Mouse (Mus musculus): ENCODE measurements around the gene Ak2. TPM values are rescaled to one million over a fixed set of nuclear protein-coding genes. Genes with fewer than 3 reads are reported as not detected.
A peak's percentile ranks its signal among the peaks of the same experiment; 100 is the strongest.

The Ak2 gene
- total and polyA plus RNA-seq, 3 experiments, result 330 to 366 TPM; not detected in 1

DNA sequence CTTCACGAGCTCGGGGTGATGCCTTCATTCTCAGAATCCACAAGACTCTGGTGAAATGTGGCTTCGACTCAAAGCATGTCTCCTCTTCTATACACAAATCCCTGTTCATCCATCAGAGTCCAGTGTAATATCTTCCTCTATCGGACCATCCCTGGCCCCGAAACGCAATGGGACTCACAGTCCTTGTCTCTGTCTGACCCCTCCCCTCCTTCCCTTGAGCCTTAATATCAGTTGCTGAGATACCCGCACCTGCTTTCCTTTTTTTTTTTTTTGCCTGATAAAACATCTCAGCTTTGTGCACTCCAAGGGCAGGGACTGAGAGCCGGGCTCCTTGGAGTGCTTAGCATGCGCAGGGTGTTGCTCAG, 28.9 kb upstream of the Ak2 start:
- TF ChIP-seq ELF1 (IDR thresholded peaks at IDR 0.05; ENCODE audit: low read depth, low read length), result no peak
- TF ChIP-seq CHD1 (IDR thresholded peaks at IDR 0.05; ENCODE audit: low read depth, low read length), result no peak
- no peak for TF ChIP-seq GABPA (IDR thresholded peaks at IDR 0.05; ENCODE audit: low read depth, low read length)
- TF ChIP-seq RCOR1 (IDR thresholded peaks at IDR 0.05; ENCODE audit: low read depth, low read length), result no peak
- TF ChIP-seq MAZ (IDR thresholded peaks at IDR 0.05; ENCODE audit: low read depth, low read length), result no peak
- TF ChIP-seq TCF12 (IDR thresholded peaks at IDR 0.05; ENCODE audit: low read depth, low read length), result no peak
- no peak for TF ChIP-seq HCFC1 (IDR thresholded peaks at IDR 0.05; ENCODE audit: low read depth, low read length)
- TF ChIP-seq MYB (IDR thresholded peaks at IDR 0.05; ENCODE audit: low read depth, low read length), result no peak
- no peak for TF ChIP-seq ZKSCAN1 (IDR thresholded peaks at IDR 0.05; ENCODE audit: low read depth, low read length)
- TF ChIP-seq TBP (IDR thresholded peaks at IDR 0.05; ENCODE audit: low read depth, low read length), result no peak
- no peak for TF ChIP-seq USF2 (IDR thresholded peaks at IDR 0.05; ENCODE audit: borderline replicate concordance in 1 of 2, insufficient read depth in 1 of 2, low read depth in 1 of 2, low read length in 2 of 2)
- no peak for TF ChIP-seq ZMIZ1 (IDR thresholded peaks at IDR 0.05; ENCODE audit: low read depth, low read length)
- no peak for TF ChIP-seq ZC3H11A (IDR thresholded peaks at IDR 0.05; ENCODE audit: low read depth, low read length)
- no peak for TF ChIP-seq GATA1 (IDR thresholded peaks at IDR 0.05; ENCODE audit: low read depth, low read length)
- no peak for TF ChIP-seq ZNF384 (IDR thresholded peaks at IDR 0.05; ENCODE audit: low read depth, low read length)
- TF ChIP-seq CTCF (IDR thresholded peaks at IDR 0.05 in 2 of 3, conservative IDR thresholded peaks at IDR 0.05 in 1 of 3; ENCODE audit: control insufficient read depth in 1 of 3, insufficient read depth in 1 of 3, low read depth in 2 of 3, low read length in 3 of 3, poor library complexity in 1 of 3, severe bottlenecking in 1 of 3), result no peak
- TF ChIP-seq POLR2AphosphoS5 (IDR thresholded peaks at IDR 0.05; ENCODE audit: borderline replicate concordance, low read depth, low read length), result no peak
- TF ChIP-seq UBTF (IDR thresholded peaks at IDR 0.05; ENCODE audit: borderline replicate concordance, insufficient read depth, low read depth, low read length), result no peak
- Histone ChIP-seq H3K79me2 (ENCODE audit: control insufficient read depth, insufficient read depth, low read length, poor library complexity) (no peaks in the 10 kb centered on the region), H3K4me1 (ENCODE audit: control insufficient read depth in 1 of 2, insufficient read depth in 2 of 2, low read length in 2 of 2) (peaks cover 4% of the 10 kb centered on the region in 2 experiments; a peak in 3 of 4 replicates), H3K27me3 (ENCODE audit: control insufficient read depth in 1 of 2, insufficient read depth in 2 of 2, low read length in 2 of 2) (peaks cover 0 to 9% of the 10 kb centered on the region in 2 experiments; a peak in 3 of 4 replicates), H3K9ac (ENCODE audit: control insufficient read depth, low read depth, low read length, poor library complexity, severe bottlenecking) (no peak overlapping the region), H3K9me3 (replicated peaks; ENCODE audit: insufficient read depth, low read length) (no peaks in the 10 kb centered on the region), H3K27ac (ENCODE audit: control insufficient read depth, low read depth, low read length) (no peak overlapping the region), H3K36me3 (ENCODE audit: control insufficient read depth in 1 of 2, insufficient read depth in 2 of 2, low read length in 2 of 2) (no peaks in the 10 kb centered on the region), H3K4me3 (ENCODE audit: control insufficient read depth in 1 of 2, insufficient read depth in 1 of 2, low read depth in 2 of 2, low read length in 2 of 2) (peak overlapping the region in 1 of 2 experiments; percentile 45; a peak in 1 of 4 replicates)
- no peak for DNase-seq (ENCODE audit: low read depth, low spot score)

- H3K4me1 ChIP-seq (ENCODE audit: control insufficient read depth in 1 of 2, insufficient read depth in 2 of 2, low read length in 2 of 2), result peaks cover 4% of the 10 kb centered on the region in 2 experiments; a peak in 3 of 4 replicates
- TF ChIP-seq HCFC1 (IDR thresholded peaks at IDR 0.05; ENCODE audit: low read depth, low read length) (no peak), GATA1 (IDR thresholded peaks at IDR 0.05; ENCODE audit: low read depth, low read length) (no peak), BHLHE40 (IDR thresholded peaks at IDR 0.05; ENCODE audit: borderline replicate concordance, low read depth, low read length) (no peak), ETS1 (IDR thresholded peaks at IDR 0.05; ENCODE audit: low read depth, low read length) (no peak), SIN3A (IDR thresholded peaks at IDR 0.05; ENCODE audit: low read length) (no peak), EP300 (IDR thresholded peaks at IDR 0.05; ENCODE audit: low read depth in 1 of 2, low read length in 2 of 2) (no peak), MAFK (IDR thresholded peaks at IDR 0.05; ENCODE audit: borderline replicate concordance, low read depth, low read length) (no peak), USF1 (IDR thresholded peaks at IDR 0.05; ENCODE audit: low read depth, low read length) (no peak), RAD21 (IDR thresholded peaks at IDR 0.05; ENCODE audit: low read depth, low read length) (no peak), POLR2AphosphoS5 (IDR thresholded peaks at IDR 0.05; ENCODE audit: borderline replicate concordance, low read depth, low read length) (no peak), CHD1 (IDR thresholded peaks at IDR 0.05; ENCODE audit: low read depth, low read length) (no peak), ZKSCAN1 (IDR thresholded peaks at IDR 0.05; ENCODE audit: low read depth, low read length) (no peak), POLR2AphosphoS2 (IDR thresholded peaks at IDR 0.05; ENCODE audit: low read length) (no peak), JUND (IDR thresholded peaks at IDR 0.05; ENCODE audit: low read depth, low read length) (no peak), MXI1 (IDR thresholded peaks at IDR 0.05; ENCODE audit: low read depth, low read length) (no peak), SMC3 (IDR thresholded peaks at IDR 0.05; ENCODE audit: low read depth, low read length) (no peak)
- no peaks in the 10 kb centered on the region for H3K9me3 ChIP-seq (replicated peaks; ENCODE audit: insufficient read depth, low read length)
- peaks cover 0 to 9% of the 10 kb centered on the region in 2 experiments; a peak in 2 of 4 replicates for H3K27me3 ChIP-seq (ENCODE audit: control insufficient read depth in 1 of 2, insufficient read depth in 2 of 2, low read length in 2 of 2)
- no peak for DNase-seq (ENCODE audit: low read depth, low spot score)
- no peaks in the 10 kb centered on the region for H3K79me2 ChIP-seq (ENCODE audit: control insufficient read depth, insufficient read depth, low read length, poor library complexity)
- no peak overlapping the region for H3K4me3 ChIP-seq (ENCODE audit: control insufficient read depth in 1 of 2, insufficient read depth in 1 of 2, low read depth in 2 of 2, low read length in 2 of 2)
- H3K27ac ChIP-seq (ENCODE audit: control insufficient read depth, low read depth, low read length), result no peak overlapping the region
- H3K9ac ChIP-seq (ENCODE audit: control insufficient read depth, low read depth, low read length, poor library complexity, severe bottlenecking), result no peak overlapping the region
- no peaks in the 10 kb centered on the region for H3K36me3 ChIP-seq (ENCODE audit: control insufficient read depth in 1 of 2, insufficient read depth in 2 of 2, low read length in 2 of 2)
Observed at GRCm38 (mm10) chr4:128966751-128967150, 25.0 kb upstream of the Ak2 start.

Measured in MEL (cell line).